Mouse (Mus musculus) spleen, postnatal 14 days (tissue): Measurements from ENCODE around the gene Erh.

Experiments used
- DNase-seq, 2 experiments: peaks; one replicate each; pipeline ENCODE4 v3.0.0; 2021 to 2022; ENCODE audit warnings: low spot score in 2 of 2

The Erh gene

GRCm38 (mm10) chr12:80643693-80644505 lies at the start of gene Erh, which contains the start of gene Slc39a9:
Erh (minus strand) TSS chr12:80644341.
Slc39a9 (plus strand) TSS chr12:80643883.
- DNase-seq: peak; percentile 83 to 86

GRCm38 (mm10) chr12:80693700-80694099 lies 49.6 kb upstream of the Erh start:
- DNase-seq: no peak

GRCm38 (mm10) chr12:80692269-80692972 lies 48.3 kb upstream of the Erh start, which contains the start of gene Plekhd1:
Plekhd1 (plus strand) TSS chr12:80692591.
- DNase-seq: no peak

GRCm38 (mm10) chr12:80691671-80692091 lies 47.5 kb upstream of the Erh start:
- no peak for DNase-seq

- DNase-seq: no peak
Measured at GRCm38 (mm10) chr12:80689696-80690095, 45.6 kb upstream of the Erh start.

- DNase-seq: no peak
Measured at GRCm38 (mm10) chr12:80687788-80688211, 43.7 kb upstream of the Erh start.

- DNase-seq: no peak
Measured at GRCm38 (mm10) chr12:80684316-80684715, 40.2 kb upstream of the Erh start.

- no peak for DNase-seq
Measured at GRCm38 (mm10) chr12:80683554-80683953, 39.4 kb upstream of the Erh start.

GRCm38 (mm10) chr12:80681340-80681739 lies 37.2 kb upstream of the Erh start:
- no peak for DNase-seq

GRCm38 (mm10) chr12:80673170-80673569 lies 29.0 kb upstream of the Erh start:
- peak in 1 of 2 experiments; percentile 31 for DNase-seq

GRCm38 (mm10) chr12:80668391-80668790 lies 24.2 kb upstream of the Erh start:
- no peak for DNase-seq

- DNase-seq: no peak
Measured at GRCm38 (mm10) chr12:80663935-80664334, 19.8 kb upstream of the Erh start.

GRCm38 (mm10) chr12:80662322-80662721 lies 18.2 kb upstream of the Erh start:
- DNase-seq: no peak

GRCm38 (mm10) chr12:80658661-80659060 lies 14.5 kb upstream of the Erh start:
- no peak for DNase-seq

GRCm38 (mm10) chr12:80654659-80655025 lies 10.5 kb upstream of the Erh start:
- no peak for DNase-seq

GRCm38 (mm10) chr12:80653951-80654658 lies 10.0 kb upstream of the Erh start:
- no peak for DNase-seq

GRCm38 (mm10) chr12:80646377-80646776 lies 2.2 kb upstream of the Erh start:
- no peak for DNase-seq

- DNase-seq: no peak
Measured at GRCm38 (mm10) chr12:80644506-80644868, 346 bp upstream of the Erh start.

- DNase-seq: peak; percentile 59 to 72
Measured at GRCm38 (mm10) chr12:80642725-80643692, 1.1 kb downstream of the Erh start.

GRCm38 (mm10) chr12:80631790-80632189 lies 12.4 kb downstream of the Erh start:
- DNase-seq: no peak

- no peak for DNase-seq
Measured at GRCm38 (mm10) chr12:80620501-80620900, 23.6 kb downstream of the Erh start.
